Mouse (Mus musculus): ENCODE data around the gene Haus8.
"Not testable (repeated sequence)": the region's sequence is repeated elsewhere in the genome, so short reads cannot be mapped to it uniquely, and the experiment has no call there.

Gene Haus8

DNA sequence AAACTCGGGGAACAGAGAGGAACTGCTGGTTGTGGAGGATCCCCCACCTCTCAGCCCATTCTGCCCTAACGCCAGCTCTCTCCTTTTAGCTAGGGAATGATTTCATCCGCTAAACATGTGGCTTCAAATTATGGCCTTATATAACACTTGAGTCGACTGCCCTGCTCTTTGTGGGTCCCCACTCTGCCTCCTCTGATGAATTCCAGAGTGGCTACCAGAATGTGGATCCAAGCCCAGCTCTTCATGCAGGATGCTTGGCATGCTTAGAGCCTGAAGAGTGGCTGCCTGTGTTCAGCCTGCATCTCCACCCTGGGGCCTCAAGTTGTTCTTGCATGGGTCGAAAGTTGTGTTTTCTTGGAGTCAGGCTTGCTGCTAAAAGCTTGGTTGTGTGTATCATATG is 9.9 kb upstream of the Haus8 start:
- no peak for DNase-seq

DNA sequence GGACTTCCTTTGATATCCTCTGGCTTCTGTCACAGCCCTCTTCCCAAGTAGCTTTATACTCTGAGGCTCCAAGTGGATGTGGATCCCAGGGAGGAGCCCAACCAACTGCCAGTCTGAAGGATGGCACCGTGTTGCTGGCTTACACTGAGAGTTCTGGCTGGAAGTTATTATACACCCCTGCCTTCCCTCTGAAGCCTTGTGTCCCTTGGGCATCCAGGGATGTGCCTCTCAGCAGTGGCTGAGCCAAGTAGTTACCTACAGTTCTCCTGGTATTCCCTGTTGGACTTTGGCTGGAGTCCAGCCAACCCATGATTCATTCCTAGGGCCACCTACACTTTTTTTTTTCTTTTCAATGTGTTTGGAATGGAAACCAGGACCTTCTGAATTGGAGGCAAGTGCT is 9.0 kb upstream of the Haus8 start:
- not testable (repeated sequence) for DNase-seq

DNA sequence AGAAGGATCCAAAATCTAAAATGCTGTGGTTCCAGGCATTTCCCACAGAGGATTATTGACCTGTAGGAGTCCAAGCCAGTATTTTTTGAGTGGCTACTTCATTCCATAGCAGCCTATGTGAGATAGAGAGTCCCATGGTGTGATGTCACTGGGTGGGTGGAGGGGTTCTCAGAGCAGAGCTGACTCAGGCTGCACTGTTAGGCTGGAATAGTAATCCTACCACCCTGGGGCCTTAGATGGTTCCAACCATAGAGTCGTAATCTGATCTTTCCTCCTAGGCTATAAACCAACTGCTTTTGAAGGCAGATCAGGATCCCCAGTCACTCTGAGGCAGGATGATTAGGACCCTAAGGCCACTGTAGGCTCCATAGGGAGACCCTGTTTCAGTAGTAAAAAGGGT is 6.7 kb upstream of the Haus8 start:
- not testable (repeated sequence) for DNase-seq

DNA sequence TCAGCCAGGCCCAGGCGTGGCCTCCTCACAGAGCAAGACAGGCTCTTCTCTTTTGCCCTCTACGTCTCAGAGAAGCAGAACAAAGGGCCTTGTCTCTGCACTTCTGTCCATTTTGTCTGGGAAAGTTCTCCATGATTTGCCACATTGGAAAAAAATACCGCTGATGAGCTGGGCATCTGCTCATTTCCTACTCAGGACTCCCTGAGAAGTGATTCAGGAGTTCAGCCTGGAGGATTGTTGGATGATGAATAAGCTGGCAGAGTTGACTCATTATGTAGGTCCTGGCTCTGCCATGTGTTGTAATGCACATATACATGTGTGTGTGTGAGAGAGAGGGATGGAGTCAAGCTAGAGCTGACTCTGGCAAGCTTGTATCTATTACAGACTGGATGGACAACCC is 3.4 kb upstream of the Haus8 start:
- DNase-seq, result no peak

DNA sequence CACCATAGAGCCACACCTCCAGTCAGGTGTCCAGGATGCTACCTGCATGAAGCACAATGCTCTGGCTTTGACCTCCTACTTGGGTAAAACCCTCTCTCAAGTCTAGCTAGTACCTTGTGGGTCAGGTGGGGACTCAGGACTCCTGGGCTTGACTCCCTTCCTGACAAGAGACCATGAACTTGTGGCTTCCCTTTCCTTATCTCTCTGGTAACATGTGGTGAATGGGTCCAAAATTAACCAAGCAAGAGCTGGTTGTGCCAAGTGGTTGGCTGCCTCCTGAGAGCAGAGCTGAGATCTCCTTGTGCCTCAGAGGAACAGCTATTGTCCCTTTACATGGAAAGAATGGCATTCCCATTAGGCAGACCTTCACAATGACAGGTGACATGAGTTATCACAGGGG is 1.7 kb upstream of the Haus8 start:
- DNase-seq, result no peak

DNA sequence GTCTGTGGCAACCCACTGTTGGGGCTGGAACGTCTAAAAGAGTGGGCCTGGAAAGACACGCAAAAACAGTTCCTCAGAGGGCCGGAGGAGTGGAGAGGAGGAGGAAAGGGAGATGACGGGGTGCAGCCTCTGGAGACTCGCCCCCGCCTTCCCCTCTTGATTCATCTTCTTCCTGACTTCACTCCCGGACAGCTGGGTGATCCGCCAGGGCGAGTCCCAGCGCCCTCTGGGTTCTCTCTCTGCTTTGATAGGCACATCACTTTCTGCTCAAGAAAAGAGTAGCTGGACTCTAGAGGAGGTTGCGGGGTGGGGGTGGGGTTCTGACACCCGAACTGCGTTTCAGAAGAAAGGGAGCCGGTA is 397 bp upstream of the Haus8 start:
- DNase-seq, result peak; percentile 46

- no peak for DNase-seq
Measured at GRCm38 (mm10) chr8:71271630-71272029, 1.1 kb downstream of the Haus8 start.

GRCm38 (mm10) chr8:71268286-71268685 is 4.4 kb downstream of the Haus8 start:
- DNase-seq, result not testable (repeated sequence)

DNA sequence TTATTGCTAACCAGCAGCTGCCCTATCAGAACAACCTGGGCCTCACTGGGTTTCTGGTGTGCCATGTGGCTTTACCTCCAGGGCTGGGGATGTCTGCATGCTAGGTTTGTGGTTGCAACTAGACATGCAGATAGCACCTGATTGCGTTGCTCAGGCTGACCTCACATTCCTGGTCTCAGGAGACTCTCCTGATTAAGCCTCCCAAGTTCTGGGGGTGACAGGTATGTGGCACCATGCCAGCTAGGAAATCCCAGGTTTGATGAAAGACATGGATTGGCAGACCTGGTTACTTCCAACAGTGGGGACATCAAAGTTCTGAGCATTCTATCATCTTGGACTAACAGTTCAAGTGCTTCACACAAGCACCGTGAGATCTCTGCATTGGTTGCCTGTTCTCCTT is 5.0 kb downstream of the Haus8 start:
- DNase-seq, result no peak

DNA sequence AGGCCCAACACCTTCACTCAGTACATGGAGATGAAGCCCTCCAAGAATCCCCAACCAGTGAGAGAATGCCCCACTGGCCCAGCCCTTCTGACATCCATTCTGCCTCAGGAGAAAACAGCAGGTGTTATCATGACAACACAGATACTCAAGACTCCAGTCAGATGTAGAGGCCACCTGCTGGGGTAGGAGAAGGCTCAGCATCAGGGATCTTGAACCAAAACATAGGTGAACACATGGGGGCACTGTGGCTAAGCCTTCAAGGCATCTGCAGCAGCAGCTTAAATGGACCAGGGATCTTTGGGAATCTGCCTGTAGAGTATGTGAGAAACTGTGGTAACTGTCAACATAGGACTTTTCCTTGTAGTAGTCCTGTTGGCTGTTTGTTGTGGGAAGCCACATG is 11.5 kb downstream of the Haus8 start:
- peak; percentile 29 for DNase-seq

- DNase-seq, result no peak
Measured at GRCm38 (mm10) chr8:71256545-71257232, 16.0 kb downstream of the Haus8 start.

GRCm38 (mm10) chr8:71248203-71248602 is 24.5 kb downstream of the Haus8 start:
- DNase-seq, result no peak

GRCm38 (mm10) chr8:71242757-71243156 is 30.0 kb downstream of the Haus8 start:
- DNase-seq, result no peak

DNA sequence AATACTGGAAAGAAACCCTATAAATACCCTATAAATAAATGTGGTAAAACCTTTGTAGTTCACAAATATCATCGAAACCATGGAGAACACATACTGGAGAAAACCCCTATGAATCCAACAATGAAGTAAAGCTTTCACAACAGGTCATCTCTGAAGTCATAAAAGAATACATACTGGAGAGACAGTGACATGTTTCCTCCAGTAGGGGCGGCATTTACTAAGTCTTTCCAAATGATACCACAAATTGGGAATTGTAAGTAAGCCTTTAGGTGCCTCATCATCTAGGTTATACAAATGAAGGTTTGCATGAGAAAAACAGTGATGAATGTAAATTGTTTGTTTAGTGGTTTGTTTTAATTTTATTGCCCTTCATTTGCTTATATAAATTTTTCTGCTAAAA is 48.2 kb downstream of the Haus8 start:
- DNase-seq, result peak; percentile 47

DNA sequence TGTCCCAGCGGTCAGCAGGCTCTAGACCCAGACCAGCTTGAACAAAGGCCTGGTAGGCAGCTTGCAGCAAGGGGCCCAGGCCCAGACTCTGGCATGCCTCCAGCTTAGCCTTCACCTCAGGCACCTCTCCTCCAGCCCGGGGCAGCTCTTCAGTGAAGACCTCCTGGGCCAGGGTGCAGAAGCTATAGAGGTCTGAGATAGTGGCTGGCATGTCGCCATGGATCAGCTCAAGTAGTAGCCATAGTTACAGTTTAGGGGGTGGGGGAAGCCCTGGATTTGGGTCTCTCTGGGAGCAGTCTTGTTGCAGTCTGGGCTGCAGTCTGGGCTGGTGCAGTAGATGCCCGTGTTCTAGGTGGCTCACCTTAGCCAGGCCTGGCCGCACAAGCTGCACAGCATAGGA is 58.5 kb downstream of the Haus8 start:
- DNase-seq, result not testable (repeated sequence)

GRCm38 (mm10) chr8:71205541-71205967 is 67.2 kb downstream of the Haus8 start:
- peak; percentile 27 for DNase-seq

Measured in kidney, adult 9 months (tissue).